18 mouse cellular contexts compared by ENCODE assay signal in genomic region chr11:94945236-94945635, GRCm38 (mm10). TPM values are rescaled to one million over a fixed set of nuclear protein-coding genes. Genes with fewer than 3 reads are reported as not detected.
A peak's percentile ranks its signal among the peaks of the same experiment; 100 is the strongest.
DNase-seq lines count a peak whose midpoint lies in the region; ATAC-seq and TF ChIP-seq lines count a peak whose summit lies in the region.
"Had no signal": no experiment of that assay in that cellular context is flagged by ENCODE, and none has a peak within 500 bp of the region (broad histone marks: within the 10 kb centered on the region; RNA-seq: fewer than 3 reads in every experiment).

No protein-coding gene starts in this region.

- peaks cover 100% of the 10 kb centered on the region for H3K36me3 ChIP-seq in embryonic facial prominence, embryonic 13.5 days
- H3K36me3 ChIP-seq in embryonic facial prominence, embryonic 10.5 days (replicated peaks): peaks cover 100% of the 10 kb centered on the region
- peaks cover 84% of the 10 kb centered on the region for H3K36me3 ChIP-seq in kidney, embryonic 15.5 days
- H3K36me3 ChIP-seq in stomach, embryonic 16.5 days (ENCODE audit: control insufficient read depth, insufficient read depth, low read length): peaks cover 18% of the 10 kb centered on the region; the same call in 1 of the 2 replicates
- H3K36me3 ChIP-seq: hindbrain, embryonic 15.5 days; liver, embryonic 12.5 days; midbrain, embryonic 12.5 days had no signal

- no peak for TF ChIP-seq CTCF in embryonic fibroblast, embryonic 13.5 days (IDR thresholded peaks at IDR 0.05; ENCODE audit: borderline replicate concordance, insufficient read depth, low read length)

- WGBS in embryonic facial prominence, embryonic 13.5 days: 91% methylated on average over 12 of the region's 12 CpGs
- 85% methylated on average over 12 of the region's 12 CpGs for WGBS in embryonic facial prominence, embryonic 10.5 days
- WGBS in kidney, embryonic 15.5 days: 86% methylated on average over 12 of the region's 12 CpGs
- 86% methylated on average over 12 of the region's 12 CpGs for WGBS in stomach, embryonic 16.5 days

- peak; percentile 71; the same call in 1 of the 2 replicates for TF ChIP-seq POLR2A in embryonic fibroblast, embryonic 13.5 days (IDR thresholded peaks at IDR 0.05; ENCODE audit: low read depth, low read length)

- H3K4me1 ChIP-seq in embryonic facial prominence, embryonic 13.5 days: peaks cover 38% of the 10 kb centered on the region; the same call in 1 of the 2 replicates
- peaks cover 11% of the 10 kb centered on the region for H3K4me1 ChIP-seq in embryonic facial prominence, embryonic 10.5 days
- peaks cover 6% of the 10 kb centered on the region; the same call in 1 of the 2 replicates for H3K4me1 ChIP-seq in kidney, embryonic 15.5 days
- 0 out of 2 replicates have a peak, but pooled peaks cover 8% of the 10 kb centered on the region for H3K4me1 ChIP-seq in embryonic fibroblast, embryonic 13.5 days (ENCODE audit: control insufficient read depth, insufficient read depth, low read length)
- H3K4me1 ChIP-seq in stomach, embryonic 16.5 days (ENCODE audit: control insufficient read depth, insufficient read depth, low read length): peaks cover 13% of the 10 kb centered on the region; the same call in 1 of the 2 replicates
- H3K4me1 ChIP-seq: hindbrain, embryonic 15.5 days; liver, embryonic 12.5 days had no signal

- H3K27ac ChIP-seq in embryonic facial prominence, embryonic 13.5 days: peak overlapping the region; percentile 63
- no peak overlapping the region for H3K27ac ChIP-seq in embryonic facial prominence, embryonic 10.5 days (replicated peaks)
- peak overlapping the region; percentile 70 for H3K27ac ChIP-seq in kidney, embryonic 15.5 days
- H3K27ac ChIP-seq in embryonic fibroblast, embryonic 13.5 days (ENCODE audit: insufficient read depth, low read length): peak overlapping the region; percentile 87
- peak overlapping the region; percentile 97 for H3K27ac ChIP-seq in stomach, embryonic 16.5 days (ENCODE audit: low read length)
- H3K27ac ChIP-seq: hindbrain, embryonic 15.5 days; midbrain, embryonic 12.5 days had no signal

- H3K9me3 ChIP-seq in embryonic facial prominence, embryonic 13.5 days: no peaks in the 10 kb centered on the region
- H3K9me3 ChIP-seq in embryonic facial prominence, embryonic 10.5 days: no peaks in the 10 kb centered on the region
- H3K9me3 ChIP-seq in kidney, embryonic 15.5 days (replicated peaks): no peaks in the 10 kb centered on the region
- no peaks in the 10 kb centered on the region for H3K9me3 ChIP-seq in stomach, embryonic 16.5 days (replicated peaks; ENCODE audit: control insufficient read depth, low read length)
- H3K9me3 ChIP-seq: hindbrain, embryonic 15.5 days; liver, embryonic 12.5 days; midbrain, embryonic 12.5 days had no signal

- no peaks in the 10 kb centered on the region for H3K27me3 ChIP-seq in embryonic facial prominence, embryonic 13.5 days
- H3K27me3 ChIP-seq in embryonic facial prominence, embryonic 10.5 days (replicated peaks; ENCODE audit: low read depth, poor library complexity, severe bottlenecking): peaks cover 48% of the 10 kb centered on the region
- H3K27me3 ChIP-seq in kidney, embryonic 15.5 days: no peaks in the 10 kb centered on the region
- no peaks in the 10 kb centered on the region for H3K27me3 ChIP-seq in stomach, embryonic 16.5 days (ENCODE audit: control insufficient read depth, insufficient read depth, low read length)

- H3K9ac ChIP-seq in embryonic facial prominence, embryonic 13.5 days: no peak overlapping the region
- no peak overlapping the region for H3K9ac ChIP-seq in kidney, embryonic 15.5 days
- H3K9ac ChIP-seq in stomach, embryonic 16.5 days (ENCODE audit: low read length): no peak overlapping the region
- H3K9ac ChIP-seq: hindbrain, embryonic 15.5 days; liver, embryonic 12.5 days; midbrain, embryonic 12.5 days had no signal

- H3K4me3 ChIP-seq in embryonic facial prominence, embryonic 13.5 days: no peak overlapping the region
- H3K4me3 ChIP-seq in embryonic facial prominence, embryonic 10.5 days: no peak overlapping the region
- H3K4me3 ChIP-seq in kidney, embryonic 15.5 days (replicated peaks): no peak overlapping the region
- no peak overlapping the region for H3K4me3 ChIP-seq in embryonic fibroblast, embryonic 13.5 days (ENCODE audit: insufficient read depth, low read length)
- no peak overlapping the region for H3K4me3 ChIP-seq in stomach, embryonic 16.5 days (replicated peaks; ENCODE audit: low read length)
- H3K4me3 ChIP-seq: hindbrain, embryonic 15.5 days; liver, embryonic 12.5 days; midbrain, embryonic 12.5 days had no signal

- no peak for ATAC-seq in embryonic facial prominence, embryonic 13.5 days (ENCODE audit: insufficient number of reproducible peaks, insufficient read depth, low FRiP score, low TSS enrichment, low read depth)
- ATAC-seq in kidney, embryonic 15.5 days (replicated peaks; ENCODE audit: low FRiP score): no peak
- ATAC-seq in stomach, embryonic 16.5 days (ENCODE audit: insufficient read depth, low FRiP score): no peak
- ATAC-seq: liver, embryonic 12.5 days had no signal

- no peak overlapping the region for H3K4me2 ChIP-seq in embryonic facial prominence, embryonic 13.5 days
- no peak overlapping the region for H3K4me2 ChIP-seq in kidney, embryonic 15.5 days
- no peak overlapping the region for H3K4me2 ChIP-seq in stomach, embryonic 16.5 days (ENCODE audit: low read depth, low read length)
- H3K4me2 ChIP-seq: hindbrain, embryonic 15.5 days; liver, embryonic 12.5 days; midbrain, embryonic 12.5 days had no signal

- DNase-seq in embryonic facial prominence, embryonic 10.5 days (ENCODE audit: low spot score): no peak
- no peak for DNase-seq in kidney, adult 18-20 months
- no peak for DNase-seq in ovary, postnatal 36 days (ENCODE audit: low spot score)
- DNase-seq in ovary, postnatal 14 days (ENCODE audit: low spot score): no peak
- DNase-seq: adrenal gland, postnatal 25 days; cerebellum, postnatal 10 days; gastrocnemius, postnatal 36 days; heart, postnatal 14 days; kidney, postnatal 10 days; layer of hippocampus, adult 9-11 months had no signal

RNA-seq across cellular contexts. Expression of gene Col1a1, which starts 9.2 kb away (rescaled TPM):
- polyA plus RNA-seq in embryonic facial prominence, embryonic 13.5 days (2015; fragmentation: Nextera tagmentation; extraction: Ambion mirVana): 1,060 and 1,259 TPM in 2 replicates
- polyA plus RNA-seq in embryonic facial prominence, embryonic 10.5 days (2016; fragmentation: Nextera tagmentation; extraction: Ambion mirVana): 61.5 and 88.8 TPM in 2 replicates
- 1,101 and 1,120 TPM in 2 replicates for polyA plus RNA-seq in kidney, embryonic 15.5 days (2015; fragmentation: Nextera tagmentation; extraction: Ambion mirVana)
- polyA plus RNA-seq in embryonic fibroblast, embryonic 13.5 days (2011; ENCODE audit: insufficient read length, low read depth, missing spikeins): 6,098 and 7,850 TPM in 2 replicates
- polyA plus RNA-seq in stomach, embryonic 16.5 days (2015; fragmentation: Nextera tagmentation; extraction: Ambion mirVana): 2,066 and 2,076 TPM in 2 replicates

RNA-seq across cellular contexts. Expression of gene Hils1, which starts 22.2 kb away (rescaled TPM):
- polyA plus RNA-seq in embryonic facial prominence, embryonic 13.5 days (2015; fragmentation: Nextera tagmentation; extraction: Ambion mirVana): not detected in 2 replicates
- not detected in 2 replicates for polyA plus RNA-seq in embryonic facial prominence, embryonic 10.5 days (2016; fragmentation: Nextera tagmentation; extraction: Ambion mirVana)
- not detected in 2 replicates for polyA plus RNA-seq in kidney, embryonic 15.5 days (2015; fragmentation: Nextera tagmentation; extraction: Ambion mirVana)
- not detected in 2 replicates for polyA plus RNA-seq in embryonic fibroblast, embryonic 13.5 days (2011; ENCODE audit: insufficient read length, low read depth, missing spikeins)
- not detected in 2 replicates for polyA plus RNA-seq in stomach, embryonic 16.5 days (2015; fragmentation: Nextera tagmentation; extraction: Ambion mirVana)
- polyA plus RNA-seq: hindbrain, embryonic 15.5 days; liver, embryonic 12.5 days; midbrain, embryonic 12.5 days; spleen, adult 2 months had no signal

RNA-seq across cellular contexts. Expression of gene Sgca, which starts 30.9 kb away (rescaled TPM):
- 1.1 and 1.5 TPM in 2 replicates for polyA plus RNA-seq in embryonic facial prominence, embryonic 13.5 days (2015; fragmentation: Nextera tagmentation; extraction: Ambion mirVana)
- polyA plus RNA-seq in embryonic facial prominence, embryonic 10.5 days (2016; fragmentation: Nextera tagmentation; extraction: Ambion mirVana): 0.17 TPM in 1 of 2 replicates, not detected in the other
- polyA plus RNA-seq in kidney, embryonic 15.5 days (2015; fragmentation: Nextera tagmentation; extraction: Ambion mirVana): 1.2 and 1.7 TPM in 2 replicates
- polyA plus RNA-seq in embryonic fibroblast, embryonic 13.5 days (2011; ENCODE audit: insufficient read length, low read depth, missing spikeins): not detected in 2 replicates
- 0.41 and 3.2 TPM in 2 replicates for polyA plus RNA-seq in stomach, embryonic 16.5 days (2015; fragmentation: Nextera tagmentation; extraction: Ambion mirVana)
- polyA plus RNA-seq: midbrain, embryonic 12.5 days had no signal

RNA-seq across cellular contexts. Expression of gene Ppp1r9b, which starts 45.6 kb away (rescaled TPM):
- polyA plus RNA-seq in embryonic facial prominence, embryonic 13.5 days (2015; fragmentation: Nextera tagmentation; extraction: Ambion mirVana): 13.2 and 13.5 TPM in 2 replicates
- 8.3 and 9.4 TPM in 2 replicates for polyA plus RNA-seq in embryonic facial prominence, embryonic 10.5 days (2016; fragmentation: Nextera tagmentation; extraction: Ambion mirVana)
- 10.0 and 10.6 TPM in 2 replicates for polyA plus RNA-seq in kidney, embryonic 15.5 days (2015; fragmentation: Nextera tagmentation; extraction: Ambion mirVana)
- 44.3 and 61.7 TPM in 2 replicates for polyA plus RNA-seq in embryonic fibroblast, embryonic 13.5 days (2011; ENCODE audit: insufficient read length, low read depth, missing spikeins)
- polyA plus RNA-seq in stomach, embryonic 16.5 days (2015; fragmentation: Nextera tagmentation; extraction: Ambion mirVana): 6.6 and 8.0 TPM in 2 replicates

Comparison
In these comparisons a context has a peak if more than half of its experiments do, and no peak if none do; other contexts are left out.
1. RNA of gene Col1a1, which starts 9.2 kb away (polyA plus RNA-seq): 6,098 to 7,850 TPM in embryonic fibroblast, embryonic 13.5 days, 2,066 to 2,076 TPM in stomach, embryonic 16.5 days, 1,060 to 1,259 TPM in embryonic facial prominence, embryonic 13.5 days and 1,101 to 1,120 TPM in kidney, embryonic 15.5 days; 61.5 to 88.8 TPM in embryonic facial prominence, embryonic 10.5 days; every median in the first group is over 10 times any median in the second.